Comparison of ENCODE assay signal across 23 mouse cellular contexts in the genomic region with DNA sequence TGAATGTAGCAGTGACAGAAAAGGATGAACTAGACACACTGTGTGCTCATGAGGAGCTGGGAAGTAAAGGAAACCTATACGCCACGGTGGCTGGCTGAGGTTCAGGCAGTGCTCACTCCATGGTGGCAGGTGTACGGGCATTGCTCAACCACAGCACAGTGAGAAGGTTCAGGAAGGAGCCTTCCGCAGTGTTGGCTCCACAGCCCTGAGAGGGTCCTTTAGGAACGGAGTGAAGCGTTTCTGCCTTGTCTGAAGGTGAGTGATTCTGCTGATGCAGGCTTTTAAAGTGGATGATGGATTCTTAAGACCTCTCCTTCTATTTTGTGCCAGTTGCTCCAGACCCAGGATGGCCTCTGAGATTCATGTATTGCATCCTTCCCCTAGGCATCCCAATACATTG. TPM values are rescaled to one million over a fixed set of nuclear protein-coding genes. Genes with fewer than 3 reads are reported as not detected.
A peak's percentile ranks its signal among the peaks of the same experiment; 100 is the strongest.
DNase-seq lines count a peak whose midpoint lies in the region; ATAC-seq and TF ChIP-seq lines count a peak whose summit lies in the region.
"Had no signal": no experiment of that assay in that cellular context is flagged by ENCODE, and none has a peak within 500 bp of the region (broad histone marks: within the 10 kb centered on the region; RNA-seq: fewer than 3 reads in every experiment).

No protein-coding gene starts in this region.

- in situ Hi-C loops in ES-E14 (cut with MboI; ENCODE audit: low sequenced_read_pairs in 2 of 2, unreplicated experiment in 2 of 2), result loop anchor here in 1 of 2 experiments (25.0 kb wide), 1 partner anchor 1060 kb away; no protein-coding TSS in a partner anchor

- H3K27me3 ChIP-seq in limb, embryonic 12.5 days, result peaks cover 5% of the 10 kb centered on the region; the same call in 1 of the 2 replicates
- H3K27me3 ChIP-seq in limb, embryonic 10.5 days (ENCODE audit: low read depth, poor library complexity, severe bottlenecking), result peaks cover 14% of the 10 kb centered on the region
- H3K27me3 ChIP-seq in midbrain, embryonic 11.5 days (ENCODE audit: control insufficient read depth, insufficient read depth, low read length), result no peaks in the 10 kb centered on the region
- no peaks in the 10 kb centered on the region for H3K27me3 ChIP-seq in midbrain, embryonic 13.5 days
- H3K27me3 ChIP-seq: CH12.LX, Patski had no signal

- intact Hi-C loops in heart, postnatal 14 days (cut with DNase I), result no loop called here

- peak; percentile 69 for DNase-seq in heart, adult 11 months
- no peak for DNase-seq in heart, postnatal 14 days
- no peak for DNase-seq in limb, embryonic 10.5 days (ENCODE audit: low spot score)
- DNase-seq in midbrain, embryonic 11.5 days (ENCODE audit: low spot score, missing footprints), result peak; percentile 60
- no peak for DNase-seq in ES-E14 (ENCODE audit: low read depth, low spot score)
- DNase-seq in heart, adult 9 months (ENCODE audit: low spot score in 2 of 2), result no peak
- DNase-seq: adrenal gland, adult 2 months; adrenal gland, adult 8-10 months; adrenal gland, postnatal 10 days; adrenal gland, postnatal 14 days; adrenal gland, postnatal 25 days; adrenal gland, postnatal 36 days; B cell, adult 2 months; cerebellum, adult 11 months; cerebellum, adult 11-12 months; cerebellum, adult 18-20 months had no signal

- H3K27ac ChIP-seq in limb, embryonic 12.5 days, result no peak overlapping the region
- H3K27ac ChIP-seq in limb, embryonic 10.5 days, result no peak overlapping the region
- no peak overlapping the region for H3K27ac ChIP-seq in midbrain, embryonic 11.5 days (ENCODE audit: low read depth, low read length)
- no peak overlapping the region for H3K27ac ChIP-seq in midbrain, embryonic 13.5 days
- H3K27ac ChIP-seq in ES-E14 (ENCODE audit: insufficient read depth, low read depth, low read length, poor library complexity, severe bottlenecking), result no peak overlapping the region

- ATAC-seq in limb, embryonic 12.5 days (ENCODE audit: insufficient number of reproducible peaks, insufficient read depth, low FRiP score, low TSS enrichment, low read depth), result peak; percentile 40; the same call in 1 of the 2 replicates
- ATAC-seq in midbrain, embryonic 11.5 days (ENCODE audit: low FRiP score), result no peak
- no peak for ATAC-seq in midbrain, embryonic 13.5 days
- ATAC-seq: activated CD4-positive, CD25-positive, alpha-beta regulatory T cell, adult 4 months; CD4-positive, CD25-positive, alpha-beta regulatory T cell, adult 4 months; Patski had no signal

- no peaks in the 10 kb centered on the region for H3K36me3 ChIP-seq in limb, embryonic 12.5 days
- no peaks in the 10 kb centered on the region for H3K36me3 ChIP-seq in limb, embryonic 10.5 days
- H3K36me3 ChIP-seq in midbrain, embryonic 11.5 days (ENCODE audit: control insufficient read depth, insufficient read depth, low read length), result no peaks in the 10 kb centered on the region
- H3K36me3 ChIP-seq in midbrain, embryonic 13.5 days, result no peaks in the 10 kb centered on the region
- H3K36me3 ChIP-seq in ES-E14 (ENCODE audit: control insufficient read depth, insufficient read depth, low read length, poor library complexity, severe bottlenecking), result no peaks in the 10 kb centered on the region
- H3K36me3 ChIP-seq: G1E had no signal

- no peak overlapping the region for H3K9ac ChIP-seq in limb, embryonic 12.5 days (replicated peaks)
- no peak overlapping the region for H3K9ac ChIP-seq in midbrain, embryonic 11.5 days (ENCODE audit: low read length)
- H3K9ac ChIP-seq in midbrain, embryonic 13.5 days (replicated peaks), result no peak overlapping the region
- no peak overlapping the region for H3K9ac ChIP-seq in ES-E14 (ENCODE audit: insufficient read depth, low read depth, low read length, poor library complexity, severe bottlenecking)

- 89% methylated on average over 6 of the region's 6 CpGs for whole genome bisulfite sequencing in limb, embryonic 12.5 days
- WGBS in limb, embryonic 10.5 days, result 92% methylated on average over 6 of the region's 6 CpGs
- 95% methylated on average over 6 of the region's 6 CpGs for WGBS in midbrain, embryonic 11.5 days
- 94% methylated on average over 6 of the region's 6 CpGs for WGBS in midbrain, embryonic 13.5 days

- H3K9me3 ChIP-seq in limb, embryonic 12.5 days, result no peaks in the 10 kb centered on the region
- H3K9me3 ChIP-seq in limb, embryonic 10.5 days (replicated peaks), result no peaks in the 10 kb centered on the region
- H3K9me3 ChIP-seq in midbrain, embryonic 11.5 days (ENCODE audit: control insufficient read depth, low read length), result no peaks in the 10 kb centered on the region
- H3K9me3 ChIP-seq in midbrain, embryonic 13.5 days, result no peaks in the 10 kb centered on the region
- H3K9me3 ChIP-seq in ES-E14 (ENCODE audit: control insufficient read depth, insufficient read depth, low read depth, low read length), result no peaks in the 10 kb centered on the region
- H3K9me3 ChIP-seq: G1E had no signal

- H3K4me3 ChIP-seq in limb, embryonic 12.5 days (replicated peaks), result no peak overlapping the region
- H3K4me3 ChIP-seq in limb, embryonic 10.5 days, result no peak overlapping the region
- H3K4me3 ChIP-seq in midbrain, embryonic 11.5 days (ENCODE audit: low read depth, low read length), result no peak overlapping the region
- H3K4me3 ChIP-seq in midbrain, embryonic 13.5 days (replicated peaks), result no peak overlapping the region
- H3K4me3 ChIP-seq in ES-E14 (ENCODE audit: insufficient read depth in 1 of 2, low read depth in 1 of 2, low read length in 2 of 2, poor library complexity in 1 of 2, severe bottlenecking in 1 of 2), result no peak overlapping the region

- H3K4me1 ChIP-seq in limb, embryonic 12.5 days (replicated peaks), result peaks cover 22% of the 10 kb centered on the region
- H3K4me1 ChIP-seq in limb, embryonic 10.5 days, result peaks cover 40% of the 10 kb centered on the region
- no peaks in the 10 kb centered on the region for H3K4me1 ChIP-seq in midbrain, embryonic 11.5 days (ENCODE audit: control insufficient read depth, insufficient read depth, low read length)
- H3K4me1 ChIP-seq in midbrain, embryonic 13.5 days (replicated peaks), result no peaks in the 10 kb centered on the region
- no peaks in the 10 kb centered on the region for H3K4me1 ChIP-seq in ES-E14 (ENCODE audit: control insufficient read depth in 2 of 2, insufficient read depth in 2 of 2, low read length in 2 of 2, poor library complexity in 1 of 2)

- no peak overlapping the region for H3K4me2 ChIP-seq in limb, embryonic 12.5 days
- no peak overlapping the region for H3K4me2 ChIP-seq in midbrain, embryonic 11.5 days
- no peak overlapping the region for H3K4me2 ChIP-seq in midbrain, embryonic 13.5 days (replicated peaks)

TF ChIP-seq in ES-E14, 5 proteins besides CTCF, POLR2A, EP300 and RAD21:
- TF ChIP-seq ZNF384 (IDR thresholded peaks at IDR 0.05; ENCODE audit: low read depth, low read length) (no peak), ZC3H11A (IDR thresholded peaks at IDR 0.05; ENCODE audit: borderline replicate concordance, low read depth, low read length) (no peak), HCFC1 (IDR thresholded peaks at IDR 0.05; ENCODE audit: borderline replicate concordance, insufficient read depth, low read length) (no peak), MAFK (IDR thresholded peaks at IDR 0.05; ENCODE audit: insufficient read depth, low read depth, low read length) (0 out of 2 replicates have a peak, but pooled peaks have one; percentile 5), CHD2 (IDR thresholded peaks at IDR 0.05; ENCODE audit: low read depth, low read length) (no peak)

RNA-seq across cellular contexts. Expression of a gene that starts 58.0 kb away (rescaled TPM):
- 100 to 1,000 TPM; 220 to 230 TPM for total RNA-seq in heart, postnatal 14 days (2021)
- 9.7 and 10.9 TPM in 2 replicates for polyA plus RNA-seq in limb, embryonic 12.5 days (2016; fragmentation: Nextera tagmentation; extraction: Ambion mirVana)
- 9.9 and 10.4 TPM in 2 replicates for polyA plus RNA-seq in limb, embryonic 10.5 days (2016; fragmentation: Nextera tagmentation; extraction: Ambion mirVana)
- polyA plus RNA-seq in midbrain, embryonic 11.5 days (2014; fragmentation: Nextera tagmentation; extraction: Ambion mirVana), result 7.5 and 8.3 TPM in 2 replicates
- 5.5 and 6.1 TPM in 2 replicates for polyA plus RNA-seq in midbrain, embryonic 13.5 days (2015; fragmentation: Nextera tagmentation; extraction: Ambion mirVana)
- 16.9 and 20.3 TPM in 2 replicates for total RNA-seq in ES-E14 (2012; rRNA removed)

Comparison
In these comparisons a context has a peak if more than half of its experiments do, and no peak if none do; other contexts are left out.
1. DNase-seq: peak in heart, adult 11 months (single experiment) and midbrain, embryonic 11.5 days (single experiment); none in heart, postnatal 14 days (0 of 2), limb, embryonic 10.5 days (single experiment), ES-E14 (single experiment) and heart, adult 9 months (0 of 2).